Mouse (Mus musculus): ENCODE results near the gene Nek6.

DNA sequence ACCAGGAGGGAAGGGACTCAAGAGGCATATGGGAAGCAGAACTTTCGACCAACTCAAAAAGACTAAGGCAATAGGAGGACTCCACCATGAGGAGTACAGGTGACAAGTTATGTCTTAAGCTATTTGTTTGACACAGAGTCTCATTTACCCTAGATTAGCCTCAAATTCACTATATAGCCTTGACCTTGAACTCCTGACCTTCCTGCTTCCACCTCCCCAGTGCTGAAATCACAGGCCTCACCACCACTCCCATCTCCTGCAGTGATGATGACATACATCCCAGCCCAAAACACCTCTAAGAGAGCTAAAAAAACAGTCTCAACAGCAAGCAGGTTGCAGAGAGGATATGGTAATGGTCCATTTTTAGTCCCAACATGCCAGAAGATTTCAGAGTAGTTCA, 130.3 kb downstream of the Nek6 start:
- TF ChIP-seq POLR2A (IDR thresholded peaks at IDR 0.05; ENCODE audit: low read depth, low read length) (no peak), CTCF (conservative IDR thresholded peaks at IDR 0.05; ENCODE audit: insufficient read depth, insufficient read length, low read depth, low read length) (no peak)
